Mouse (Mus musculus) NIH3T3 (cell line): ENCODE results near the gene Bms1.

Experiments
- DNase-seq: peaks from one replicate; pipeline ENCODE4 v3.0.0-alpha.2; 2012; ENCODE audit warnings: low read depth

The Bms1 gene

GRCm38 (mm10) chr6:118419050-118419920 is at the start of gene Bms1:
TSS of gene Bms1 (minus strand) at chr6:118419474.
- peak; percentile 99 for DNase-seq

GRCm38 (mm10) chr6:118462069-118462705 is 42.9 kb upstream of the Bms1 start:
- DNase-seq = no peak

GRCm38 (mm10) chr6:118457726-118458125 is 38.5 kb upstream of the Bms1 start:
- DNase-seq = peak; percentile 57

DNA sequence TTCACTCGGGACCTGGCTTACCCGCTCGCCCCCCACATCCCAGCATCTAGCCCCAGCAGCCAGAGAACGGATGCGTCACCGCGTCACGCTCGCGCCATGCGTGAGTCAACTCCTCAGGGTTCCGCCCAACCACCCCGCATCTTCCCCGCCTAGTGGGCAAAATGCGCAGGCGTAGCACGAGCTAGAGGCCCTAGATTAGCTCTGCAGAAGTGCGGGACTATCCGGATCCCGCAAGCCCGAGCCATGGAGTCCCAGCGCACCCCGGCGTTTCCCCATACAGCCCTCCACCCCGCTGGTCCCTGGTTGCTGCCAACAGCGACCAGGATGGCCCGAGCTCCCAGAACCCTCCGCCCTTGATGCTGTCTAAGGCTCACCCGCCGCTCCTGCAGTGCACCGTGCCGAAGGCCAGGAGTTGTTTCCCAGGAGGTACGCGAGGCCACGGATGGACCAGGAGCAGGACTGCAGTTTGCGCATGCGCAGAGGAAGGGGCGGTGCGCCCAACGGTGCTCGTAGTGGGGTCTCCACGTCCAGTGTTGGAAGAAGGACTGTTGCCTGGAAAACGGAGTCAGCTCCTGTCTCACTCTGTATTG is 35.9 kb upstream of the Bms1 start, which contains the start of gene Zfp248:
Gene Zfp248 (minus strand): TSS at position 487 of the 590 bp plus-strand sequence.
- DNase-seq = peak; percentile 97

DNA sequence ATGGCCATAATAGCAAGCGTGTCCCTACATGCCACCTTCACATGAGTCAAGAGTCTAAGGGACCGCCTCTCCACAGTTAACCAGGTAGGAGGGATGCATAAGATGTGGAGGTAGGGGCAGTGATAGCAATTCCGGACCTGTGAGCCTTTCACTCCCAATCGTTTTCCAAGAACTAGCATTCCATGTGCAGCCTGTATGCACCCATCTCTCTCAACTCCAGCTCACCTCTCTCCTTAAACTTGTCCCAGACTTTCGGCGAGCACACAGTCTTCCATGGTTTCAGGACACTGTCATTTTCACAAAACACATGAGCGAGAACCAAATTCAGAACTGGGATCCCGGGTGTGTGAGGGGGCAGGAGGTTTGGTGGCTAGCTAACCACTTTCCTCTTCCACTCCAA is 35.2 kb upstream of the Bms1 start:
- DNase-seq = no peak

- no peak for DNase-seq
Measured at GRCm38 (mm10) chr6:118431502-118431901, 12.2 kb upstream of the Bms1 start.

- no peak for DNase-seq
Measured at GRCm38 (mm10) chr6:118426666-118427065, 7.4 kb upstream of the Bms1 start.

GRCm38 (mm10) chr6:118410428-118410827 is 8.8 kb downstream of the Bms1 start:
- no peak for DNase-seq

GRCm38 (mm10) chr6:118408510-118408909 is 10.8 kb downstream of the Bms1 start:
- DNase-seq = no peak

DNA sequence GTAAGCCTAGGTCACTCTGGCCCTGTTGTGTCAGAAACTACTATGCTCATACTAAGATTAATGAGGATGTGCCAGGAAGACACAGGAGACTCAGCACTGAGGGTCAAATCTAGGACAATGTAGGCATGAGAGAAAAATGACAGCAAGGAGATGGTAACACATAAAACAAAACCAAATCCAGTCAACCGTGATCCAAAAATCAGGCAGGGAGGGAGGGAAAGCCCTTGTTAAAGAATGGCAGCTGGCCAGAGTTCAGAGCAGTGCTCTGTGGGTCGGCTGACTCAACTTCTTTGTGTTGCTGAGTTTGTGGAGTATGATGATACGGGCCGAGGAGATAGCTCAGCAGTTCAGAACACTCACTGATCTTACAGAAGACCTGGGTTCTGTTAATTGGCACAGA is 12.9 kb downstream of the Bms1 start:
- DNase-seq = peak; percentile 11

- DNase-seq = peak; percentile 55
Measured at GRCm38 (mm10) chr6:118390746-118391145, 28.5 kb downstream of the Bms1 start.

DNA sequence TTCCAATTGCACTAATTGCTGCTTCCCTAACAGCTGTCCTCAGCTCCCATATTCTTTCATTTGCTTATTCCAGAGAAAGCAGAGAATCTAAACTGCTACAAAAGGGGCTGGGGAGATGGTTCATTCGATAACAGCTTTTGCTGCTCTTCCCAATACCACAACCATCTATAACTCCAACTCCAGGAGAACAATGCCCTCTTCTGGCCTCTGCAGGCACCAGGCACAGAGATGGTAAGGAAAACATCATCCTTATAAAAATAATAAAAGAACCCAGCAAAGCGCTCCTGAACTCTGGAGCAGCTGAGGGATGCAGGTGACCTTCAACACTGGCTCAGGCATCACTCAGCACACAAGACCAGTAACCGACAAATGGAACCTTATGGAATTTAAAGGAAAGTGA is 33.3 kb downstream of the Bms1 start:
- DNase-seq = no peak

GRCm38 (mm10) chr6:118381234-118381633 is 38.0 kb downstream of the Bms1 start:
- DNase-seq = no peak

GRCm38 (mm10) chr6:118380630-118381029 is 38.6 kb downstream of the Bms1 start:
- no peak for DNase-seq

- peak; percentile 77 for DNase-seq
Measured at GRCm38 (mm10) chr6:118379451-118380167, 39.7 kb downstream of the Bms1 start.

GRCm38 (mm10) chr6:118377611-118378010 is 41.7 kb downstream of the Bms1 start:
- DNase-seq = no peak

DNA sequence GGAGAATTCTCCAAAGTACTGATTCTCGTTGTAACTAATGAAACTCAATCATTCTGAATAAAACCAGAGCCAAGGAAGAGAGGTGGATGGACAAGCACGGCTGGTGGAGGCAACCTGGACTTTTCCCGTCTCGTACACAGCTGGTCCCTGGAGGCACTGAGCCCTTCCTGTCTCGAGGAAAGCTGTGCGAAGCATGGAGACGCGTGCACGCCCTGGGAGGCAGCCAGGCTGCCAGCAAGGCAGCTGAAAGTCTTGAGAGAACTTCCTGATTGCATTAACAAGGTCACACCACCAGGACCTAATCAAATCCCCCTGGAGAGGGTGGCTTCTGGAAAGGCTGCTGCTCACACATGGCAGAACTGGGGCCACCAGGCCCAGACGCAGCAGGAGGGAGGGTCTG is 43.3 kb downstream of the Bms1 start:
- DNase-seq = no peak

GRCm38 (mm10) chr6:118375457-118375856 is 43.8 kb downstream of the Bms1 start:
- DNase-seq = no peak

DNA sequence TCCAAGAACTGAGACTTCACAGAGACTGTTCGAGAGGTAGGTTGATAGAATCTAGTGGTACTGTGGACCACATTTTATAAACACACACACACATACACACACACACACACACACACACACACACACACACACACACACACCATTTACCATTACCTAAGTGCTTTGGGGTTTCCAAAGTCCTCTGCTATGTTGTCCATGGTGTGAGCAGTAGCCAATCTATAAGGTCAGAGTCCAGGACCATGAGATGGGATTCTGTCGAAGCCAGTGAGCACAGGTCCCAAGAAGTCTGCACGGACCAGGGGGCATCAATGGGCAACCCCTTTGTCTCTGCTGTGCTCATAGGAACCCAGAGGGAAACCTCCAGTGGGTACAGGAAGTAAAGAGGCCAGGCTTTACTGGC is 44.2 kb downstream of the Bms1 start:
- DNase-seq = no peak

DNA sequence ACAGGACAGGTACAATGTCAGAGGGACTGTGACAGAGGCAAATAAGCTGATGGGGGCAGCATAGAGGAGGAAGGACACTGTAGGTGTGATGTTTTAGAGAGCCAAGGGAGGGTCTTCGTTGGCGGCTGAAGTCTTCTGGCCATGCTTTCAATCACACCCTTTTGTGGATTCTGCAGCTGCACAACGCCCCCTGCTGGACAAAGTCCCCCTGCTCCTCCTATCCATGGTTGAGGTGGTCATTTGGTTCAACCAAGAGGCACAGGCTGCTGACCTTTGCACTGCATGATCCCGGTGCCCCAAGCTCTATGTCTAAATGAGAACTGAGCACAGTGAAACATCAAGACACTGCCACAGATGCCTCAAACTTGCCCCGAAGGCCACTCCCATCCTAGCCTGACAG is 46.0 kb downstream of the Bms1 start:
- DNase-seq = peak; percentile 59

DNA sequence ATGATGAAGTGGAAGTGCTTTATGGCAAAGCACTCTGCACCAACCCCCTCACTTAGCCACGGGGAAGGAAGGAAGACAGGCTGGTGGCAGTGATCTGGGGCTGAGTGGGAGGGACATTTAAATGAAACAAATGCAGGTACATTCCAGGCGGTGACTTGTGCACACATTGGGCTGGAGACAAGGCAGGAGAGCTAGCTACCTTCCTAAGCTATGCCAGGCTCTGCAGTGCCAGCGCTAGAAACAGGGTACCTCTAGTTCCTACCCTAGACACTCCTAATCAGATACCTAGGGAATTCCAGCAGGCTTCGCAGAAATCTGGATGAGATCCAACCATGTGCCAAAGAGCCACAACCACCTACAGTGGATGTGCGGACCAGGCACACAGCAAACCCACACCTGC is 46.5 kb downstream of the Bms1 start:
- DNase-seq = no peak

- peak; percentile 43 for DNase-seq
Measured at GRCm38 (mm10) chr6:118367502-118367901, 51.8 kb downstream of the Bms1 start.
